Mouse (Mus musculus) cerebellum, postnatal 4 days (tissue): ENCODE results near the gene Ankrd23.

ENCODE experiments used
- DNase-seq, 2 experiments: peaks; one replicate each; pipeline ENCODE4 v3.0.0; 2022; ENCODE audit warnings: low spot score in 2 of 2, mixed read lengths in 1 of 2

Gene Ankrd23

GRCm38 (mm10) chr1:36563632-36564031 is 26.9 kb upstream of the Ankrd23 start:
- DNase-seq, result no peak

GRCm38 (mm10) chr1:36563197-36563596 is 26.5 kb upstream of the Ankrd23 start:
- DNase-seq, result no peak

- DNase-seq, result no peak
Observed at GRCm38 (mm10) chr1:36562388-36562787, 25.7 kb upstream of the Ankrd23 start.

GRCm38 (mm10) chr1:36560903-36561302 is 24.2 kb upstream of the Ankrd23 start:
- DNase-seq, result no peak

GRCm38 (mm10) chr1:36559888-36560287 is 23.2 kb upstream of the Ankrd23 start:
- no peak for DNase-seq

GRCm38 (mm10) chr1:36559256-36559655 is 22.6 kb upstream of the Ankrd23 start:
- DNase-seq, result no peak

GRCm38 (mm10) chr1:36558031-36558993 is 21.6 kb upstream of the Ankrd23 start, which contains the start of gene Sema4c:
Gene Sema4c (minus strand): TSS chr1:36558349.
- DNase-seq, result peak; percentile 45 to 73

- peak; percentile 59 to 82 for DNase-seq
Observed at GRCm38 (mm10) chr1:36557457-36558011, 20.9 kb upstream of the Ankrd23 start.

- peak; percentile 99 for DNase-seq
Observed at GRCm38 (mm10) chr1:36556553-36557456, 20.1 kb upstream of the Ankrd23 start.

GRCm38 (mm10) chr1:36555798-36556395 is 19.2 kb upstream of the Ankrd23 start:
- DNase-seq, result peak in 1 of 2 experiments; percentile 70

- DNase-seq, result no peak
Observed at GRCm38 (mm10) chr1:36554633-36555399, 18.1 kb upstream of the Ankrd23 start.

GRCm38 (mm10) chr1:36552506-36552905 is 15.8 kb upstream of the Ankrd23 start:
- no peak for DNase-seq

- no peak for DNase-seq
Observed at GRCm38 (mm10) chr1:36551904-36552303, 15.2 kb upstream of the Ankrd23 start.

GRCm38 (mm10) chr1:36550075-36550863 is 13.6 kb upstream of the Ankrd23 start:
- no peak for DNase-seq

- no peak for DNase-seq
Observed at GRCm38 (mm10) chr1:36549491-36549890, 12.8 kb upstream of the Ankrd23 start.

- DNase-seq, result no peak
Observed at GRCm38 (mm10) chr1:36548771-36549170, 12.1 kb upstream of the Ankrd23 start.

GRCm38 (mm10) chr1:36547981-36548598 is 11.4 kb upstream of the Ankrd23 start:
- no peak for DNase-seq

GRCm38 (mm10) chr1:36546888-36547471 is 10.3 kb upstream of the Ankrd23 start, which contains the start of gene Ankrd39:
Gene Ankrd39 (minus strand): TSS chr1:36547445.
- peak; percentile 96 to 97 for DNase-seq
